Mouse (Mus musculus): Measurements from ENCODE around the gene Prkar1b. TPM values are rescaled to one million over a fixed set of nuclear protein-coding genes. Genes with fewer than 3 reads are reported as not detected.

Gene Prkar1b
- polyA plus RNA-seq, 1 experiment = 6.0 TPM

DNA sequence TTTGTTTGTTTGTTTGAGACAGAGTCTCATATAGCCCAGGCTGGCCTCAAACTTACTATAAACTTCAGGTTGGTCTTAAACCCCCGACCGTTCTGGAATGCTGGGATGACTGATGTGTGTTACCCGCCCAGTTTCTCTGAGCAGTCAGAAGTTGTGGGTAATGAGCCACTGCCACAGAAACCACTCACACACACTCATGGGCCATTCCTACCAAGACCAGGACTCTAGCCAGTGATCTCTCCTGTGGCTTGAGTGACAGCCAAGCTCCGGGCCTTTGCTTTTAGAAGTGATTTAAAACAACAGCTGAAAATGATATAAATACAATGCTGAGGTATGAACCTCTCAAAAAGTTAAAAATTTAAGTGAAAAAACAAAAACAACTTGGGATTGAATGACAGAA lies 34.9 kb downstream of the Prkar1b start:
- DNase-seq (ENCODE audit: low read depth, low spot score) = no peak
- WGBS = 68% methylated on average over 4 of the region's 4 CpGs

DNA sequence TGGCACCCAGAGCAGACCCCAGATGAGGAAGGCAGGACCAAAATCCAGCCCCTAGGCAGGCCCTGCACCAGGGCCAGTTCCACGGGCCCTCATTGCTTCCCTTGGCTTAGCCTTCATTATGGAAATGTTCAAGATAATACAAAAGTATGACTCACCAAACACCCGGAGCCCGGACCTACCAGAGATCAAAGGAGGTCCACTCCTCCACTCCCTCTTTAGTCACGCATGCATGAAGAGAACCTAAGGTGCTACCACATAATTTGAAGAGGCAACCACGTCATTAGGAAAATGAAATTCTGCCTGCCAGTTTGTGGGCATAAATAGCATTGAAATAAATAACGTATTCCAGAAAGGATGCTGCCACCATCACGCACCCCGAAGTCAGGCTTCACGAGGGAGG lies 37.4 kb downstream of the Prkar1b start:
- 58% methylated on average over 9 of the region's 9 CpGs for WGBS

DNA sequence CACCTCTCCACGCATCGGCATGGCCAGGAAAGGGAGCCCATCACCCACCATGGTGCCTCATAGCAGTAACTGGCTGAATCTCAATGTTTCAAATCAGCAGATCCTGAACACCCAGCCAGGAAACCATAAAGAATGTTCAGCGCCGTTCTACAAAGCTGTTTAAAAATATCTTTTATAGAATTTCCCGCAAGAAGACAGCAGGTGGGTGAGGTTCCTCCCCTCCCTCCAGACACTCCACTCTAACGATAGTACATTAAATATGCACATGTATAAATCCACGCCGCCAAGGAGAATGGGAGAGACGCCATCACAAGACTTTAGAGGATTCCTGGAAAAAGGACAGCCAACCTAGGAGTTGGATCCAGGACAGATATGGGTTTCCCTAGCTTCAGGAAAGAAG lies 37.8 kb downstream of the Prkar1b start:
- 46% methylated on average over 9 of the region's 9 CpGs for WGBS
- DNase-seq (ENCODE audit: low read depth, low spot score) = no peak

More for the DNA sequence above, 37.4 kb downstream of the Prkar1b start:
- DNase-seq (ENCODE audit: low read depth, low spot score) = no peak

DNA sequence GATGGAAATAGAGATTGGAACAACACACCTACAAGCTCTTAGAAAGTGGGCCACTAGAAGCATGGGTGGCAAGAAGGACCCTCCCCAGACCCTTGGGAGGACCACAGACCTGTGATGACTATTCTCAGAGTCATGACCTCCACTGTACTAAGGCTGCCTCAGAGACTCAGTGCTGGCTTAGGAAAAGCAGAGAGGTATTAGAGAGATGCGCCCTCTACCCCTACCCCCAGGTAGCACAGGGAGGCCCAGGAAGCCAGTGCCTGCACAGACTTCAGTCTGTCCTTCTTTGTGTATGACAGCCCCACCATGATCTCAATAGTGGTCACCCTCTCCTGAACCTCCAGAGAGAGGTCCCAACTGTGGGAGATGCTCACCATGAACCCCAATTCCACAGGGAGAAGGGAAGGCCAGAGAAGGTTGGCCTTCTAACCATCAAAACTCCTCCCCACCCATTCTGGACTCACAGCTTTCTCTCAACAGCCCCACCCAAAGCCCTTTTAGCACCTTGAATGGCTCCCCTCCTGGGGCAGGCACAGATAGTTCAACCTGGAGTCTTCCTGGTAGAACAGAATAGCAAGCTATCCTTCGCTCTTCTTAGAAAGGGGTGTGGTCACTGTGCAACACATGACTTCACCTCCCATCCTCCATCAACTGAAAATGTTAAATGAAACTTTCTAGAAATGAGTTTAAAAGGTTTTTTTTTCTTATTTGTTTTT lies 39.5 kb downstream of the Prkar1b start:
- no peak for DNase-seq (ENCODE audit: low read depth, low spot score)
- 68% methylated on average over 2 of the region's 2 CpGs for WGBS

GRCm38 (mm10) chr5:139107815-139108214 lies 42.0 kb downstream of the Prkar1b start:
- no peak for DNase-seq (ENCODE audit: low read depth, low spot score)
- WGBS = 55% methylated on average over 9 of the region's 9 CpGs

- no peak for DNase-seq (ENCODE audit: low read depth, low spot score)
- 75% methylated on average over 6 of the region's 6 CpGs for WGBS
Measured at GRCm38 (mm10) chr5:139101783-139102182, 48.0 kb downstream of the Prkar1b start.

- WGBS = 63% methylated on average over 12 of the region's 12 CpGs
- no peak for DNase-seq (ENCODE audit: low read depth, low spot score)
Measured at GRCm38 (mm10) chr5:139098991-139099972, 50.5 kb downstream of the Prkar1b start.

GRCm38 (mm10) chr5:139095297-139096110 lies 54.3 kb downstream of the Prkar1b start:
- no peak for DNase-seq (ENCODE audit: low read depth, low spot score)
- WGBS = 49% methylated on average over 8 of the region's 8 CpGs

DNA sequence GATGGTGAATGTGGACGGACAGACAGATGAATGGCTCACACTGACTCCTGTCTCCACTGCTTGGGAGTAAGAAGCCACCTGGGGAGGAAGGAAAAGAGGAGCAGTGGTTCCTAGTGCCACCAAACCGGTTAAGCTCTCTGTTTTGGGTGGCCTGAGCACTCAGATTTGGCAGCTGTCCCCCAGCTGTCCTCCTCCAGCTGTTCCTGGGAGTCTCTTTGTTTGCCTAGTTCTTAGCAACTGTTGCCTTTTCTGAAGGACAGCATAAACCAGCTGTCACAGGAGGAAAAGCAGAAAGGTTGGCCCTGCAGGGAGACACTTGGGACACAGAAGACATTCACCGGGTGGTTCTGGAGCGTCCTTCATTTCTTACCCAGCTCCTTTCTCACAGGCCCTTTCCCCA lies 56.3 kb downstream of the Prkar1b start:
- DNase-seq (ENCODE audit: low read depth, low spot score) = no peak

GRCm38 (mm10) chr5:139091713-139092112 lies 58.1 kb downstream of the Prkar1b start:
- DNase-seq (ENCODE audit: low read depth, low spot score) = no peak
- WGBS = 90% methylated on average over 3 of the region's 3 CpGs

More for the DNA sequence above, 56.3 kb downstream of the Prkar1b start:
- WGBS = 49% methylated on average over 4 of the region's 4 CpGs

- WGBS = 77% methylated on average over 1 of the region's 1 CpGs
Measured at GRCm38 (mm10) chr5:139090162-139090561, 59.6 kb downstream of the Prkar1b start.

GRCm38 (mm10) chr5:139088173-139088572 lies 61.6 kb downstream of the Prkar1b start:
- 93% methylated on average over 5 of the region's 5 CpGs for WGBS
- DNase-seq (ENCODE audit: low read depth, low spot score) = no peak

More at GRCm38 (mm10) chr5:139090162-139090561, 59.6 kb downstream of the Prkar1b start:
- no peak for DNase-seq (ENCODE audit: low read depth, low spot score)

GRCm38 (mm10) chr5:139084831-139085519 lies 64.8 kb downstream of the Prkar1b start:
- WGBS = 70% methylated on average over 7 of the region's 7 CpGs
- no peak for DNase-seq (ENCODE audit: low read depth, low spot score)

- DNase-seq (ENCODE audit: low read depth, low spot score) = no peak
- 66% methylated on average over 6 of the region's 6 CpGs for WGBS
Measured at GRCm38 (mm10) chr5:139084302-139084701, 65.5 kb downstream of the Prkar1b start.

- WGBS = 34% methylated on average over 4 of the region's 4 CpGs
- no peak for DNase-seq (ENCODE audit: low read depth, low spot score)
Measured at GRCm38 (mm10) chr5:139083841-139084240, 66.0 kb downstream of the Prkar1b start.

DNA sequence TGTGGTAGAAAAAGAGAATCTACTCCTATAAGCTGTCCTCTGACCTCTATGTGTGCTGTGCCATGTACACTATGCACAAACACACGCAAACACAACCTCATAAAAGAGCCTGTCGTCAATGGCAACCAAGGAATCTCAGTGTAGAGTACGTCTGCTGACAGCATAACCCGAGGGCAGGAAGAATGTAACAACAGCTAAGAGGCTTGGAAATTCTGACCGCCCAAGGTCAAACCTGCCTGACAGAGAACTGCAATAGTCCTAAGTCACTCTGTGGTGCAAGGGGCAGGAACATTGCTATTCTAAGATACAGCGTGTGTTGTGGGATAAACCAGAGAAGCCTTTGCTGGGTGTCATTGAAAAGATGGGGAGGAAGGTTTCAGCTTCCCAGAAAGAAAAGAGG lies 68.4 kb downstream of the Prkar1b start:
- 30% methylated on average over 6 of the region's 6 CpGs for WGBS
- no peak for DNase-seq (ENCODE audit: low read depth, low spot score)

- no peak for DNase-seq (ENCODE audit: low read depth, low spot score)
Measured at GRCm38 (mm10) chr5:139078156-139078462, 71.7 kb downstream of the Prkar1b start.

GRCm38 (mm10) chr5:139077311-139078155 lies 72.3 kb downstream of the Prkar1b start:
- whole genome bisulfite sequencing = 54% methylated on average over 11 of the region's 11 CpGs
- no peak for DNase-seq (ENCODE audit: low read depth, low spot score)

More at GRCm38 (mm10) chr5:139078156-139078462, 71.7 kb downstream of the Prkar1b start:
- 67% methylated on average over 4 of the region's 4 CpGs for WGBS
